Mouse (Mus musculus) CH12F3 (cell line): ENCODE data around the gene Ydjc.

Source experiments
- in situ Hi-C: fragments of 300-500 bp; cut with MboI; formaldehyde crosslinking; loops from 2 replicates; pipeline ENCODE4 v1.14.3; 2020; ENCODE audit warnings: low sequenced_read_pairs

The Ydjc gene

DNA sequence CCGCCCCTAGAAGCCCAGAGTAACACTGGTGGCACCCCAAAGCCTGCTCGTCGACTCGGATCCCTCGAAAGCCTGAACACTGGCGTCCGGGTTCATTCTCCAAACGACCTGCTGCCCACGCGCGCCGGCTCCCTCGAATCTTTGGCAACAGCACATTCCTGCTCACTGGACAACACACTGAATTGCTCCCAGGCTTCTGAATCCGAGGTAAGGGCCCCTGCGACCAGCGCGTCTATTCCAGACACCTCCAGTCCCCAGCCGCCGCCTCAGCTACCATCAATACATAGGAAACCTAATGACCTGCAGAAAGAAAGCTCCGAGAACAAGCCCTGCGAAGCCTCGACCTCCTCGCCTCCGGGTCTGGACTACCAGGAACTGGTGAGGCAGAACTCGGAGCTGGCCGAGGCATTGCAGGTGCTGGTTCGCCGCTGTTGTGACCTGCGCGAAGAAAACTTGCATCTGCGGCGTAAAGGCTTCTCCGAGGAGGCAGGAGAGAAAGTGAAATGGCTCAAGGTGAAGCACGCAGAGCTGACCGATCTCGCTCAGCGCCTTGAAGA lies 65.1 kb downstream of the Ydjc start:
- in situ Hi-C loops, result no loop called here
